In genomic region chr9:84356167-84356566, GRCm38 (mm10) we compare ENCODE assay signal across 11 mouse cellular contexts.
DNase-seq lines count a peak whose midpoint lies in the region; ATAC-seq lines count a peak whose summit lies in the region.
"Had no signal": no experiment of that assay in that cellular context is flagged by ENCODE, and none has a peak within 500 bp of the region (broad histone marks: within the 10 kb centered on the region; RNA-seq: fewer than 3 reads in every experiment).

No protein-coding gene starts in this region.

- ATAC-seq in cerebellum, adult (ENCODE audit: insufficient number of reproducible peaks, low FRiP score, low TSS enrichment): 0 out of 2 replicates have a peak, but pooled peaks have one; percentile 56
- ATAC-seq: forebrain, embryonic 14.5 days had no signal

- no peak for DNase-seq in cerebellum, adult 11-12 months
- DNase-seq in cerebellum, adult 9-11 months: peak; percentile 18
- no peak for DNase-seq in cerebellum, postnatal 36 days
- DNase-seq in brain, adult 2 months (ENCODE audit: low read depth, low spot score): peak; percentile 17
- DNase-seq: adrenal gland, adult 2 months; adrenal gland, postnatal 10 days; adrenal gland, postnatal 25 days; B cell, adult 2 months; cerebellum, adult 11 months had no signal

Comparison
In these comparisons a context has a peak if more than half of its experiments do, and no peak if none do; other contexts are left out.
1. DNase-seq: peak in cerebellum, adult 9-11 months (single experiment) and brain, adult 2 months (single experiment); none in cerebellum, adult 11-12 months (single experiment) and cerebellum, postnatal 36 days (0 of 2).